Mouse (Mus musculus) spleen, embryonic (tissue): ENCODE results near the gene Klhl12.
"Not testable (repeated sequence)": the region's sequence is repeated elsewhere in the genome, so short reads cannot be mapped to it uniquely, and the experiment has no call there.

Experiments
- CTCF ChIA-PET: fragments of 350-600 bp; sonication (Branson Sonifier 250); formaldehyde crosslinking; loops from one replicate; lab custom pipeline; 2022; lab: Charles Lee

Gene Klhl12

DNA sequence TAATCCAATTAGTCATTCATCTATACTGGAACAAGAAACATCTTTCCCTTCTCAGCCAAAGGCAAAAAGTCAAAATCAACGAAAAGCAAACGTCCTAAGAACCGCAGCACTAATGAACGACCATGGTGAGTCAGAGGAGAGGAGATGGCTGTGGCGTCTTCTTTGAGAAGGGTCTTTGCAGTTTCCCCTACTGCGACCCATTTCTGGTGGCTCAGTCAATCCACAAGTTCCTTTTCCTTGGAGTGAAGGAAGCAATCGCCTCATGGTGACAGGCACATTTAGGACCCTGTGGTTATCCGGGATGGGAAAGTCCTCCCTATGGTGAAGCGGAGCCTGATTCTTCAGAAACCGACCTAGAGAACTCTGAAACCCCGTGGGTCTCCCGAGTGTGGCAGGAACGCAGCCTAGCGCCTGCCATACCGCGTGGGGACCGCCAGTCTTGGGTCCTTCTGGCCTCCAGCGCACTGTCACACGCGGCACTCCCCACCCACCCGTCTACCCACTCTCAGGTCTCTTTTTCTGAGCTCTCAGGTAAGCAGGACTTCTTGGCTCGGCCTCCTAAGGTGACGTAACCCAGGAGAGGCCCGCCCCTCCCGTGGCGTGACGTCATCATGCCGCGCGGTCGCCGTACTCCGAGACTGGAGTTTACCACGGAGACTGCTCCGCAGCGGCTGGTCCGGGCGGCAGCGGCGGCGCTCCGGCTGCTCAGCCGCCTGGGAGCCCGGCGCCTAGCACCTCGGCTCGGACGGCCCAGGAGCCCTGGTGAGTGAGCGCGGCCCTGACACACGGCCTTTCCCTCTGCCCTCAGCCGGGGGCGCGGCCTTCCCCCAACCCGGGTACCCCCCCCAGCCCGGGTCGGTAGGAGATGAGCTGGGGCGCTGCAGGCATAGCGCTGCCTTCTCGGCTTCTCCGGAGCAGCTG, at the start of gene Klhl12:
Gene Klhl12, plus strand, starts transcription at position 628 of the 921 bp plus-strand sequence.
- CTCF ChIA-PET, result interaction anchor here (0.6 kb wide), 1 partner anchor 42 kb away, joined by 5 read pairs; no protein-coding TSS in a partner anchor

GRCm38 (mm10) chr1:134406414-134406771, 48.9 kb upstream of the Klhl12 start:
- CTCF ChIA-PET, result no interaction called here

DNA sequence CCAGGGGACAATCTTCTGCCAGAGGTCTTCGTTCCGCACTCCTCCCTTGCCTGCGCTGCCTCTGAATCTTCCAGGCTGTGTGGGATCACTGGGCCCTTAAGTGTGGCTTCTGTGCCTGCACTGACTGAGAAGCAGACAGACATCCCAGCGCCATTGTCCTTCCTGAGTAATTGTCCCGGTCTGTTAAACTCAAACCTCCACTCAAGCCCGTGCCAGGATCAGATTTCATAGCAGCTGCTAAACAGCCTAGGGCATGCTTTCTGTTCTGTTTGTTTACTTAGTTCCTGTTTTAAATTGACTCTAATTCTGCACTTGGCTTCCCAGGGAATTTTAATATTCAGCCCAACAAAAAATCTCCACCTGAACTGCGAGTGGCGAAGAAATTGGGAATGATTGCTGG, 47.3 kb upstream of the Klhl12 start:
- CTCF ChIA-PET, result no interaction called here

- CTCF ChIA-PET, result interaction anchor here (0.6 kb wide), 1 partner anchor 760 kb away, joined by 4 read pairs; no protein-coding TSS in a partner anchor
Measured at GRCm38 (mm10) chr1:134411706-134412629, 43.4 kb upstream of the Klhl12 start.

GRCm38 (mm10) chr1:134414038-134414437, 41.3 kb upstream of the Klhl12 start:
- CTCF ChIA-PET, result no interaction called here

GRCm38 (mm10) chr1:134414501-134415167, 40.7 kb upstream of the Klhl12 start:
- CTCF ChIA-PET, result no interaction called here

DNA sequence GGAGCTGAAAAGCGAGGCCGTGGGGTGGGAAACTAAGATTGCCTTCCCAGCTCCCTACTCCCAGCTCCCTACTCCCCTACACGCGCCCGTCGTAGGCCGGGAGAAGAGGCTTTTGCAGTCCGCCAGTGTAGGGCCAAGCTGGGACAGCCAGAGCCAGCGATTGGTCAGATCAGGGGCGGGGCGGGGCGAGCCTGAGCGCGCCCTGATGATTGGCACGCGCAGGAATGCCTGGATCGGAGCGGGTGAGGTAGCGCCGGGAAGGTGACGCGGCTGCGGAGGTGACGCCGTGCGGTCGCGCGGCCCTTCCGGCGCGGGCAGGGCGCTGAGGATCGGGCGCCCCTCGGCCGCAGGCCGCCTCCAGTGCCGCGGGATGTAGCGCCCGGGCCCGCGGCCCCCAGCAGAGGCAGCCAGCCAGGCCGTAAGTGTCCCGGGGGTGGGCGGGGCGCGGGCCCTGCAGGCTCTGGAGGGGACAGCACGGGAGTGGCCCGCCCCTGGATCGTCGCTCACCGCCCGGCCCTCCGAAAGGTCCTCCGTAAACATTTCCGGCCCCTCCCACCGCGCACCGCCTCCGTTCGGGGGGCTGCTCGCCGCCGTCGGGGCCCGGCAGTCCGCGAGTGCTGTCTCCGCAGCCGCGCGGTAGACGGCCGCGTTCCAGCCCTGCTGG, 40.0 kb upstream of the Klhl12 start, which contains the start of gene Adipor1:
Gene Adipor1, plus strand, starts transcription at position 211 of the 664 bp plus-strand sequence.
- CTCF ChIA-PET, result no interaction called here

DNA sequence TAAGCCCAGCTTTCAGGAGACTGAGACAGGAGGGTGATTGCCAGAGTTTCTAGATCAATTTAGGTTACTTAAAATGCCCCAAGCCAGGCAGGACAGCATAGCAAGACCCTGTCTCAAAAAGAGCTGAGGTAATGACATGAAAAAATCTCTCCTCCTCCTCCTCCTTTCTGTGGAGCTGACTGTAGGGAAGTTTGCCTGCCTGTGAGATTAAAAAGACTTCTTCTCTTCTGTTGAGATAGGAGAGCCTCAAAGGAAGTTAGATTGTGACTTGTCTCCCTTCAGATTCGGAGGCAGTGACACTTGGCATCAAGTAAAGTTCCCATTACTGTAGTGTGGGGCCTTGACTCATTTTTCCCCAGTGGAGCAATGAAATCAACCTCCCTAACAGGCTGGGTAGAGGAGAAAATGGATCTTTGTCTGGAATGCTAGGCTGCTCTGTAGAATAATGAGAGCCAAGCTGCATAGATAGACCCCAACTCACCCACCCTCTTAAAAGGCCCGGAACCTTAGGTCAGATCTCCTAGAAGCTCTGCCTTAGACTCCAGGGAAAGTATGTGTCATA, 36.8 kb upstream of the Klhl12 start:
- CTCF ChIA-PET, result no interaction called here

DNA sequence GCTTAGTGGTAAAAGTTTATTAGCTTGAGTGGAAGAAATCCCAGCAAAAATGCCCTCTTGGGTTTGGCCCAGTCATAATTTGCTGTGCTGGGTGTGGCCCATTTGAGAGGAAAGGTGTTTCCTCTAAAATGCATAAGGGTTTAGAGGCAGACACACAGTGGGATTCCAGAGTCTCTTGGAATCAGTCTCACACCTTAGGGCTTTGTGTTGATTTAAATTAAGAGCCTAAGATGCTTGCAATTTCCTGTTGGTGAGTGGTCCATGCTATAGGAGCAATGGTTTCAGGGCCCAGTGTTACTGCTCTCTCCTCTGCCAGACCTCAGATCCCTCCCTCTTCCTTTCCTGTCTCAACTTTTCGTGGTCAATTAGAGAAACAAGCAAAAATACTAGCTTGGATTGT, 36.2 kb upstream of the Klhl12 start:
- CTCF ChIA-PET, result no interaction called here

DNA sequence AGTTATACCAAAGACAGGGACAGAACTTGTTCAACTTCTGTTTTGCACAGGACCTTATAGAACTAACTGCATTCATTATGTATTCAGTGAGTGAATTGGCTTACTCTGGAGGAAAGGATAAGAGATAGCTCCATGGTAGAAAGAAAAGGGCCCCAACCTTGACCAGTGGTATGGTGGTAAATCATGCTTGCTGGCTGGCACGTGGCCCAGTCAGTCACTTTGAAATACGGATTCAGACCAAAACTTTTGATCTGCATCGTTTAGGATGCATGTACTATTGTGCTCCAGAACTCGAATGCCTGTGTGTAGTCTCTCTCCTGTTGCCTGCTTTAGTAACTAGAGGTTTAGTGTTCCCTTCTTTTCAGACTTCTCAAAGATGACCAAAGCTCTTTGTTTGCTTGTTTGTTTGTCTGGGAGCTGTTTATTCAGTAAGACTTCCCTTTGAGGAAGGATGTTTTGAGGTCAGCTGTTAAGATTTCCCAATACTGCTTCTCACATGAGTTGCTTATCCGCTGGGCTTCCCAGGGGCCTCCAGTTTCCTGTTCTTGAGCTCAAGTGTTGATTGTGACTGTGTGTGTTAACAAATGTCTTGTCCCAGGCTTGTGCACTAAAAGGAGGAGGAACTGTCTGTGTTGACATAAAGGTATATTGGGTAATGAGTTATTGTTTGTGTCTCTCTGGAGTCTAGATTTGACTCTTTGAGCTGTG, 35.4 kb upstream of the Klhl12 start:
- CTCF ChIA-PET, result no interaction called here

- CTCF ChIA-PET, result no interaction called here
Measured at GRCm38 (mm10) chr1:134423911-134424310, 31.4 kb upstream of the Klhl12 start.

DNA sequence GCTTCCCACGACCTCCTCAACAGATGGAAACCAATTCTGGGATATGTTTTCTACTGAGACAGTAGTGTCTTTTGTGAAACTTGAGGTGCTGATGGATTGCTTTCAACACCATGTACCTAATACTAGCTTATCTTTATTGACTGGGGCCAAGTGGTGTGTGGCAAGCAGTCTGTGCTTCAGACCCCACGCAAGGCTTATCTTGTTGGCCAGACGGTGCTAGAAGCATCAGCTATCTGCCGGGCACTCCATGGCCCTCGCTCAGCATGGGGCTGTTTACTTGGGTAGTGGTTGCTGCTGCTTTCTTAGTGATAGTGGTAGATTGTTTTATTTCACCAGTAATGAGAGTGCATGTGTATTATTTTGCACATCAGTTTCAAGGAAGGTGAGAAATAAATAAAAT, 29.0 kb upstream of the Klhl12 start:
- CTCF ChIA-PET, result interaction anchor here (0.5 kb wide), 1 partner anchor 59 kb away, joined by 6 read pairs; no protein-coding TSS in a partner anchor

DNA sequence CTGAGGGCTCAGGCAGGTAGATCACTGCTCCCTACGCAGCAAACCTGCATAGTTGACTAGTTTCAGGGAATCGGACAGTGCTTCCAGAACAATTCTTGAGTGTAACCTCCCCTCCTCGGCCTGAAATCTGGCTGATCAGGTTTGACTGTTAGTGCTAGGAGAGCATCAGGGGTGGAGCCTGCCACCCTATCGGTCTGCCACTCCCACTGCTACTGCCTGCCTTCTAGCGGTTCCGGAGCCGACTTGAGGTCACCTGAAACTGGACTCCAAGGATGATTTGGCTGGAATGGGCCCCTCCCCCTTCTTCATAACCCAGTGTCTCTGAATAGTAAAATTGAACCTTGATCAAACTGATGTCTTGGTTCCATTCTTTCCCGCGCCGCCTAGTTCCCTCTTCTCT, 22.3 kb upstream of the Klhl12 start:
- CTCF ChIA-PET, result no interaction called here

GRCm38 (mm10) chr1:134433473-134433872, 21.9 kb upstream of the Klhl12 start:
- CTCF ChIA-PET, result no interaction called here

DNA sequence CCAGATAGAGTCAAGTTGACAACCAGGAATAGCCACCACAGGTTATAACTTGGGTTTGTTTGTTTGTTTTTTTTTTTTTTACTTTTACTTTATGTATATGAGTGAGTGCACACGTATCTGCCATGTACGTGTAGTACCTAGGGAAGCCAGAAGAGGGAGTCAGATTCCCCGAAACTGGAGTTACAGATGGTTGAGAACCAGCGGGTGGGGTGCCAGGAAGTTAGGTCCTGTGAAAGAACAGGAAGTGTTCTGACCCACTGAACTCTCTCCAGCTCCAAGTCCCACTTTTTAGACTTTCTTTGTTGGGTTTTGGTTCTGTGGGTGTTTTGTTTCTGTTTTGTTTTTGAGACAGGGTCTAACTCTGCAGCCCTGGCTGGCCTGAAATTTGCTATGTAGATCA, 19.9 kb upstream of the Klhl12 start:
- CTCF ChIA-PET, result no interaction called here

DNA sequence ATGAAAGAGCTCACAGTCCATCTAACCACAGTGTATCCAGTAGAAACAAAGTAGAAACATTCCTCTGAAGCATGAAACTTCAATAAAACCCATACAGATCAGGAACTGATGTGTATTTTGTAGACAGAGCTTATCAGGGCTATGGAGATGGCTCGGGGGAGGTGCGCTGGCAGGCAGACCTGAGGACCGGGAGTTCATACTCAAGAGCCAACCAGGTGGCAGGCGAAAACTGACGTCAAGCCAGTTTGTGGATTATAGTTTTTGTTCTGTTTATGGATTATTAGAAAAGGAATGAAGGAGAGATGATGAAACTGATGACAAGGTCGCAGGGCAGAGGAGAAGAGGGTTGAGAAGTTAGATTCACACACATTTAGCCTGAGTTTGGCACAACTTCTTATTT, 14.9 kb upstream of the Klhl12 start:
- CTCF ChIA-PET, result no interaction called here

DNA sequence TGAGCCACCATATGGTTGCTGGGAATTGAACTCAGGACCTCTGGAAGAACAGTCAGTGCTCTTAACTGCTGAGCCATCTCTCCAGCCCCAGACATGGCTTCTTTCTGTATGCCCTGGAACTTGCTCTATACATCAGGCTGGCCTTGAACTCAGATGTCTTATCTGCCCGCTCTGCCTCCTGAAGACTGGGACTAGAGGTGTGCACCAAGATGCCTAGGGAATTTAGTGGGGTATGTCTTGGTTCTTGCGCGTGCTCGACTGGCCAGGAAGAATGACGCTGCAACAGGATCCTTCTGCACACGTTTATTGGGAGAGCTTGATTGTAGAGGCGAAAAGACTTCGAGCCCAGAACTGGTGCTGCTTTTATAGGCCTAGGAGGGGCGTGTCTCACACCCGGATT, 13.6 kb upstream of the Klhl12 start:
- CTCF ChIA-PET, result not testable (repeated sequence)

- CTCF ChIA-PET, result no interaction called here
Measured at GRCm38 (mm10) chr1:134442394-134442793, 12.9 kb upstream of the Klhl12 start.

DNA sequence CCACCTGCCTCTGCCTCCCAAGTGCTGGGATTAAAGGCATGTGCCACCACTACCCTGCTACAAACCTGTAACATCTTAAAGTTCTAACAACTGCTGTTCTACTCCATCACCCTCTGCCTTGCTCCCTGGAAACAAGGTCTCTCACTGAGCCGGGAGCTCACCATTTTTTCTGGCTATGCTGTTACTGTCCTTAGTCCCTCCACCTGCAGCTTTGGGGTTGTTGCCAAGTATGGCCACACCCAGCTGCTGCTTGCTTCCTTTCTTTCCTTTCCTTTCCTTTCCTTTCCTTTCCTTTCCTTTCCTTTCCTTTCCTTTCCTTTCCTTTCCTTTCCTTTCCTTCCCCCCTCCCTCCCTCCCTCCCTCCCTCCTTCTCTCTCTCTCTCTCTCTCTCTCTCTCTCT, 12.0 kb upstream of the Klhl12 start:
- CTCF ChIA-PET, result not testable (repeated sequence)

DNA sequence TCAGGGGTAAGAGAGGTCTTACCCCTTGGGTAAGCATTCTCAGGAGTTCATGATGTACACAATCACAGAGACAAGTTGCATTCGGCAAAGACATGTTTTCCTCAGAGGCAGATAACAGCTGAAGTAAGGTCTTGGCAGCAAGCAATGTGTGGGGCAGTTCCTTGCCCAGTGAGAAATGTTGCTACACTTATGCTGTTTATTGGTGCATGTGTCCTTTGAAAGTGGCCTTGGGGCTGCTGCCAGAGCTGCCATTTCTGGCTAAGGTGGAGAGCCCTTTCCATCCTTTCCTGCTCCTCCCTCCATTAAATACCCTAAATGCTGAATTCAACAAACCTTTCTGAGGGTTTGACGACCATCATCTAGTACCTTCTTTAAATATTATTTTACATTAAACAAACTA, 9.9 kb upstream of the Klhl12 start:
- CTCF ChIA-PET, result no interaction called here
